Comparison of ENCODE assay signal across 24 mouse cellular contexts in the genomic region with DNA sequence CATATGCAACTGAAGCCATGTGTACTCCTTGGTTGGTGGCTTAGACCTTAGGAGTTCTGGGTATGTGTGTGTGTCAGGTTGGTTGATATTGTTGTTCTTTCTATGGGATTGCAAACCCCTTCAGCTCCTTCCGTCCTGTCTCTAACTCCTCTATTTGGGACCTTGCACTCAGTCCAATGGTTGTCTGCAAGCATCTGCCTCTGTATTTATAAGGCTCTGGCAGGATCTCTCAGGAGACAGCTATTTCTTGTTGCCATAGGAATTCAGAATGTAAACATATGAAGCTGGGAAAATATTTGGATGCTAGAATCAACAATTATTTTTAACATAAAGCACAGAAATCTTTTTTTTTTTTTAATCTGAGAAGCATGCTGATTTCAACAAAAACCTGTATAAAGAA.
DNase-seq lines count a peak whose midpoint lies in the region; ATAC-seq and TF ChIP-seq lines count a peak whose summit lies in the region.
"Had no signal": no experiment of that assay in that cellular context is flagged by ENCODE, and none has a peak within 500 bp of the region (broad histone marks: within the 10 kb centered on the region; RNA-seq: fewer than 3 reads in every experiment).

No protein-coding gene starts in this region.

- peaks cover 4% of the 10 kb centered on the region; the same call in 1 of the 2 replicates for H3K9me3 ChIP-seq in intestine, embryonic 16.5 days (ENCODE audit: control insufficient read depth, low read length)
- H3K9me3 ChIP-seq in intestine, postnatal 0 days (ENCODE audit: control insufficient read depth): peaks cover under 1% of the 10 kb centered on the region; the same call in 1 of the 2 replicates
- peaks cover 6% of the 10 kb centered on the region; the same call in 1 of the 2 replicates for H3K9me3 ChIP-seq in lung, embryonic 14.5 days (ENCODE audit: low read depth, low read length)
- H3K9me3 ChIP-seq in lung, embryonic 16.5 days (ENCODE audit: control insufficient read depth, low read length): no peaks in the 10 kb centered on the region
- H3K9me3 ChIP-seq: embryonic facial prominence, embryonic 12.5 days; G1E had no signal

- no peak overlapping the region for H3K4me3 ChIP-seq in intestine, embryonic 16.5 days (ENCODE audit: low read length)
- H3K4me3 ChIP-seq in intestine, postnatal 0 days (ENCODE audit: low read depth, low read length): no peak overlapping the region
- no peak overlapping the region for H3K4me3 ChIP-seq in lung, embryonic 14.5 days (ENCODE audit: low read depth, low read length)
- H3K4me3 ChIP-seq in lung, embryonic 16.5 days (ENCODE audit: low read length): no peak overlapping the region
- H3K4me3 ChIP-seq: embryonic facial prominence, embryonic 10.5 days; embryonic facial prominence, embryonic 12.5 days; forebrain, embryonic 13.5 days; forebrain, embryonic 15.5 days had no signal

- 68% methylated on average over 1 of the region's 1 CpGs for WGBS in intestine, embryonic 16.5 days
- WGBS in intestine, postnatal 0 days: 48% methylated on average over 1 of the region's 1 CpGs
- 52% methylated on average over 1 of the region's 1 CpGs for WGBS in lung, embryonic 14.5 days
- 52% methylated on average over 1 of the region's 1 CpGs for WGBS in lung, embryonic 16.5 days

- no peaks in the 10 kb centered on the region for H3K27me3 ChIP-seq in intestine, embryonic 16.5 days (replicated peaks; ENCODE audit: control insufficient read depth, insufficient read depth, low read length)
- H3K27me3 ChIP-seq in intestine, postnatal 0 days (replicated peaks; ENCODE audit: control insufficient read depth, insufficient read depth, low read length): no peaks in the 10 kb centered on the region
- no peaks in the 10 kb centered on the region for H3K27me3 ChIP-seq in lung, embryonic 14.5 days (ENCODE audit: insufficient read depth, low read length)
- H3K27me3 ChIP-seq in lung, embryonic 16.5 days (ENCODE audit: control insufficient read depth, insufficient read depth, low read depth, low read length): no peaks in the 10 kb centered on the region
- H3K27me3 ChIP-seq: CH12.LX; embryonic facial prominence, embryonic 12.5 days; forebrain, embryonic 13.5 days; forebrain, embryonic 15.5 days; Patski had no signal

- H3K9ac ChIP-seq in intestine, embryonic 16.5 days (ENCODE audit: low read depth, low read length): no peak overlapping the region
- H3K9ac ChIP-seq in intestine, postnatal 0 days (ENCODE audit: low read depth, low read length): no peak overlapping the region
- H3K9ac ChIP-seq in lung, embryonic 14.5 days: no peak overlapping the region
- H3K9ac ChIP-seq in lung, embryonic 16.5 days (ENCODE audit: low read length): no peak overlapping the region
- H3K9ac ChIP-seq: embryonic facial prominence, embryonic 12.5 days; forebrain, embryonic 13.5 days; forebrain, embryonic 15.5 days had no signal

- H3K4me1 ChIP-seq in intestine, embryonic 16.5 days (ENCODE audit: control insufficient read depth, insufficient read depth, low read length): no peaks in the 10 kb centered on the region
- no peaks in the 10 kb centered on the region for H3K4me1 ChIP-seq in intestine, postnatal 0 days (replicated peaks; ENCODE audit: control insufficient read depth, insufficient read depth, low read length)
- no peaks in the 10 kb centered on the region for H3K4me1 ChIP-seq in lung, embryonic 14.5 days (ENCODE audit: insufficient read depth)
- no peaks in the 10 kb centered on the region; the same call in 1 of the 2 replicates for H3K4me1 ChIP-seq in lung, embryonic 16.5 days (replicated peaks; ENCODE audit: control insufficient read depth, insufficient read depth, low read length)
- H3K4me1 ChIP-seq: embryonic facial prominence, embryonic 10.5 days; embryonic facial prominence, embryonic 12.5 days; forebrain, embryonic 13.5 days; forebrain, embryonic 15.5 days had no signal

- H3K27ac ChIP-seq in intestine, embryonic 16.5 days (ENCODE audit: low read length): no peak overlapping the region
- H3K27ac ChIP-seq in intestine, postnatal 0 days (ENCODE audit: low read depth, low read length): no peak overlapping the region
- H3K27ac ChIP-seq in lung, embryonic 14.5 days (ENCODE audit: low read depth): no peak overlapping the region
- no peak overlapping the region for H3K27ac ChIP-seq in lung, embryonic 16.5 days (ENCODE audit: low read length)
- H3K27ac ChIP-seq: embryonic facial prominence, embryonic 10.5 days; embryonic facial prominence, embryonic 12.5 days; forebrain, embryonic 13.5 days; forebrain, embryonic 15.5 days had no signal

- no peak overlapping the region for H3K4me2 ChIP-seq in intestine, embryonic 16.5 days (ENCODE audit: low read depth, low read length)
- H3K4me2 ChIP-seq in intestine, postnatal 0 days (replicated peaks; ENCODE audit: low read depth): no peak overlapping the region
- no peak overlapping the region for H3K4me2 ChIP-seq in lung, embryonic 14.5 days
- H3K4me2 ChIP-seq in lung, embryonic 16.5 days (ENCODE audit: low read depth, low read length): no peak overlapping the region
- H3K4me2 ChIP-seq: embryonic facial prominence, embryonic 12.5 days; forebrain, embryonic 13.5 days; forebrain, embryonic 15.5 days had no signal

- DNase-seq in lung, embryonic 14.5 days: peak; percentile 73
- DNase-seq in lung, adult 18-20 months: no peak
- no peak for DNase-seq in lung, postnatal 14 days
- DNase-seq: adrenal gland, adult 8-10 months; adrenal gland, postnatal 14 days; adrenal gland, postnatal 36 days; B cell, adult 2 months; cerebellum, adult 11-12 months; cerebellum, adult 2 months; cerebellum, adult 9-10 months; cerebellum, postnatal 10 days; cerebellum, postnatal 25 days had no signal

- peak; percentile 42; the same call in 1 of the 2 replicates for ATAC-seq in intestine, embryonic 16.5 days
- ATAC-seq in intestine, postnatal 0 days: no peak
- peak; percentile 78 for ATAC-seq in lung, embryonic 14.5 days (ENCODE audit: insufficient read depth)
- ATAC-seq in lung, embryonic 16.5 days (ENCODE audit: low read depth): peak; percentile 81
- ATAC-seq: activated CD4-positive, CD25-positive, alpha-beta regulatory T cell, adult 4 months; CD4-positive, CD25-positive, alpha-beta regulatory T cell, adult 4 months; forebrain, embryonic 13.5 days; forebrain, embryonic 15.5 days; Patski had no signal

- H3K36me3 ChIP-seq in intestine, embryonic 16.5 days (ENCODE audit: control insufficient read depth, insufficient read depth, low read length): no peaks in the 10 kb centered on the region
- no peaks in the 10 kb centered on the region for H3K36me3 ChIP-seq in intestine, postnatal 0 days (ENCODE audit: control insufficient read depth, insufficient read depth)
- H3K36me3 ChIP-seq in lung, embryonic 14.5 days (ENCODE audit: insufficient read depth): no peaks in the 10 kb centered on the region
- no peaks in the 10 kb centered on the region for H3K36me3 ChIP-seq in lung, embryonic 16.5 days (ENCODE audit: control insufficient read depth, insufficient read depth, low read length)
- H3K36me3 ChIP-seq: embryonic facial prominence, embryonic 10.5 days; embryonic facial prominence, embryonic 12.5 days; forebrain, embryonic 15.5 days; G1E had no signal

- no peak for TF ChIP-seq CTCF in intestine, postnatal 0 days (IDR thresholded peaks at IDR 0.05; ENCODE audit: low read depth)
- no peak for TF ChIP-seq CTCF in lung, embryonic 14.5 days (IDR thresholded peaks at IDR 0.05; ENCODE audit: low read depth)
